Mouse (Mus musculus) embryonic facial prominence, embryonic 15.5 days (tissue): ENCODE data around the gene Nphs1. TPM values are rescaled to one million over a fixed set of nuclear protein-coding genes. Genes with fewer than 3 reads are reported as not detected.
"Not testable (repeated sequence)": the region's sequence is repeated elsewhere in the genome, so short reads cannot be mapped to it uniquely, and the experiment has no call there.

Experiments
- ATAC-seq: fragments of 200-750 bp; cut with Nextera tagmentation; 2 replicates; pipeline ENCODE4 v1.8.0; 2017; ENCODE audit warnings: low read depth, moderate TSS enrichment; ENCODE audit not compliant: insufficient number of reproducible peaks, low FRiP score, low TSS enrichment
- H3K27ac ChIP-seq: fragments of 300-500 bp; sonication (generic); replicated peaks from 2 replicates; pipeline ENCODE4 v1.5.1; 2015; ENCODE audit warnings: mild to moderate bottlenecking, inconsistent platforms
- H3K27me3 ChIP-seq: fragments of 300-500 bp; sonication (generic); 2 replicates; pipeline ENCODE4 v1.6.1; 2015; ENCODE audit warnings: inconsistent platforms
- H3K36me3 ChIP-seq: fragments of 300-500 bp; sonication (generic); 2 replicates; pipeline ENCODE4 v1.6.1; 2015; ENCODE audit warnings: mild to moderate bottlenecking, inconsistent platforms
- H3K4me1 ChIP-seq: fragments of 300-500 bp; sonication (generic); 2 replicates; pipeline ENCODE4 v1.6.1; 2015; ENCODE audit warnings: inconsistent platforms
- H3K4me2 ChIP-seq: fragments of 300-500 bp; sonication (generic); replicated peaks from 2 replicates; pipeline ENCODE4 v1.6.1; 2015; ENCODE audit warnings: mild to moderate bottlenecking, inconsistent platforms
- H3K4me3 ChIP-seq: fragments of 300-500 bp; sonication (generic); replicated peaks from 2 replicates; pipeline ENCODE4 v1.5.1; 2015; ENCODE audit warnings: mild to moderate bottlenecking, inconsistent platforms
- H3K9ac ChIP-seq: fragments of 300-500 bp; sonication (generic); 2 replicates; pipeline ENCODE4 v1.6.1; 2015; ENCODE audit warnings: inconsistent platforms
- H3K9me3 ChIP-seq: fragments of 300-500 bp; sonication (generic); replicated peaks from 2 replicates; pipeline ENCODE4 v1.6.1; 2016; ENCODE audit warnings: inconsistent platforms
- WGBS: fragments of 180-500 bp; shearing (Covaris S2); methylation state at CpG from one replicate; pipeline ENCODE4 v1.1.7; 2015; 5-methylcytosine and 5-hydroxymethylcytosine counted together
- polyA plus RNA-seq: library from polyadenylated mRNA; unstranded; fragments of >200 nt; fragmentation: Nextera tagmentation; extraction: Ambion mirVana; gene quantifications from 2 replicates; pipeline ENCODE4 v1.2.1, GENCODE M21; 2015

The Nphs1 gene
- polyA plus RNA-seq, 1 experiment from 2014 or later = 0.17 TPM

- H3K9me3 ChIP-seq = no peaks in the 10 kb centered on the region
- no peak within 1 kb of the TSS for H3K4me2 ChIP-seq
- no peak for ATAC-seq
- no peaks in the 10 kb centered on the region for H3K4me1 ChIP-seq
- 63% methylated on average over 11 of the region's 11 CpGs for WGBS
- H3K27ac ChIP-seq = no peak within 1 kb of the TSS
- peaks cover 10% of the 10 kb centered on the region; the same call in 1 of the 2 replicates for H3K27me3 ChIP-seq
- no peaks in the 10 kb centered on the region for H3K36me3 ChIP-seq
- no peak within 1 kb of the TSS for H3K9ac ChIP-seq
- H3K4me3 ChIP-seq = no peak within 1 kb of the TSS
Observed at GRCm38 (mm10) chr7:30493401-30493931, 35.4 kb downstream of the Nphs1 start, which contains the start of gene Prodh2. Gene Prodh2 (plus strand): TSS chr7:30493622.

GRCm38 (mm10) chr7:30495506-30496042 is 37.5 kb downstream of the Nphs1 start:
- not testable (repeated sequence) for H3K27me3 ChIP-seq, H3K9ac ChIP-seq, H3K9me3 ChIP-seq, H3K4me2 ChIP-seq, H3K4me1 ChIP-seq, ATAC-seq, H3K27ac ChIP-seq, H3K4me3 ChIP-seq, H3K36me3 ChIP-seq
- WGBS = 57% methylated on average over 5 of the region's 5 CpGs

- not testable (repeated sequence) for ATAC-seq
- 67% methylated on average over 5 of the region's 5 CpGs for WGBS
Observed at GRCm38 (mm10) chr7:30501159-30501558, 43.0 kb downstream of the Nphs1 start.

GRCm38 (mm10) chr7:30508061-30508460 is 49.9 kb downstream of the Nphs1 start:
- Histone ChIP-seq H3K4me3 (no peak overlapping the region), H3K36me3 (no peaks in the 10 kb centered on the region), H3K27me3 (no peaks in the 10 kb centered on the region), H3K4me1 (no peaks in the 10 kb centered on the region), H3K27ac (no peak overlapping the region), H3K9ac (no peak overlapping the region), H3K9me3 (no peaks in the 10 kb centered on the region), H3K4me2 (no peak overlapping the region)
- no peak for ATAC-seq
- 78% methylated on average over 4 of the region's 4 CpGs for WGBS

More at GRCm38 (mm10) chr7:30501159-30501558, 43.0 kb downstream of the Nphs1 start:
- not testable (repeated sequence) for H3K9ac ChIP-seq, H3K36me3 ChIP-seq, H3K4me2 ChIP-seq, H3K4me1 ChIP-seq, H3K27ac ChIP-seq, H3K9me3 ChIP-seq, H3K4me3 ChIP-seq, H3K27me3 ChIP-seq

- 58% methylated on average over 24 of the region's 24 CpGs for WGBS
- Histone ChIP-seq H3K4me2 (no peak overlapping the region), H3K9me3 (no peaks in the 10 kb centered on the region), H3K4me3 (no peak overlapping the region), H3K27ac (no peak overlapping the region), H3K9ac (no peak overlapping the region), H3K27me3 (no peaks in the 10 kb centered on the region), H3K4me1 (no peaks in the 10 kb centered on the region), H3K36me3 (no peaks in the 10 kb centered on the region)
- no peak for ATAC-seq
Observed at GRCm38 (mm10) chr7:30515003-30515760, 57.1 kb downstream of the Nphs1 start.

GRCm38 (mm10) chr7:30518325-30518724 is 60.2 kb downstream of the Nphs1 start:
- Histone ChIP-seq H3K27ac (no peak overlapping the region), H3K4me1 (no peaks in the 10 kb centered on the region), H3K9ac (no peak overlapping the region), H3K9me3 (no peaks in the 10 kb centered on the region), H3K4me2 (no peak overlapping the region), H3K4me3 (no peak overlapping the region), H3K27me3 (no peaks in the 10 kb centered on the region), H3K36me3 (peaks cover 7% of the 10 kb centered on the region; the same call in 1 of the 2 replicates)
- no peak for ATAC-seq
- 36% methylated on average over 8 of the region's 8 CpGs for WGBS

- H3K9ac ChIP-seq = no peak overlapping the region
- ATAC-seq = no peak
- WGBS = 76% methylated on average over 4 of the region's 4 CpGs
Observed at GRCm38 (mm10) chr7:30520396-30520795, 62.3 kb downstream of the Nphs1 start.

GRCm38 (mm10) chr7:30520856-30521255 is 62.7 kb downstream of the Nphs1 start:
- WGBS = 65% methylated on average over 5 of the region's 5 CpGs
- Histone ChIP-seq H3K4me1 (peaks cover 3% of the 10 kb centered on the region), H3K9me3 (no peaks in the 10 kb centered on the region), H3K36me3 (peaks cover 19% of the 10 kb centered on the region; the same call in 1 of the 2 replicates), H3K9ac (no peak overlapping the region), H3K4me3 (no peak overlapping the region), H3K27me3 (no peaks in the 10 kb centered on the region), H3K27ac (no peak overlapping the region), H3K4me2 (no peak overlapping the region)
- no peak for ATAC-seq

More at GRCm38 (mm10) chr7:30520396-30520795, 62.3 kb downstream of the Nphs1 start:
- no peak overlapping the region for H3K27ac ChIP-seq
- no peaks in the 10 kb centered on the region for H3K4me1 ChIP-seq
- no peak overlapping the region for H3K4me3 ChIP-seq
- H3K36me3 ChIP-seq = peaks cover 19% of the 10 kb centered on the region; the same call in 1 of the 2 replicates
- H3K27me3 ChIP-seq = no peaks in the 10 kb centered on the region
- no peak overlapping the region for H3K4me2 ChIP-seq
- H3K9me3 ChIP-seq = no peaks in the 10 kb centered on the region

GRCm38 (mm10) chr7:30522871-30523270 is 64.8 kb downstream of the Nphs1 start:
- no peaks in the 10 kb centered on the region for H3K27me3 ChIP-seq
- H3K36me3 ChIP-seq = peaks cover 26% of the 10 kb centered on the region
- H3K4me1 ChIP-seq = peaks cover 15% of the 10 kb centered on the region
- H3K4me2 ChIP-seq = no peak overlapping the region
- 79% methylated on average over 10 of the region's 10 CpGs for WGBS
- no peak for ATAC-seq
- no peaks in the 10 kb centered on the region for H3K9me3 ChIP-seq
- no peak overlapping the region for H3K4me3 ChIP-seq
- no peak overlapping the region for H3K9ac ChIP-seq
- no peak overlapping the region for H3K27ac ChIP-seq

GRCm38 (mm10) chr7:30524487-30524886 is 66.4 kb downstream of the Nphs1 start:
- no peak overlapping the region for H3K27ac ChIP-seq
- 75% methylated on average over 6 of the region's 6 CpGs for WGBS
- H3K36me3 ChIP-seq = peaks cover 42% of the 10 kb centered on the region
- H3K4me2 ChIP-seq = no peak overlapping the region
- no peak overlapping the region for H3K4me3 ChIP-seq
- H3K9me3 ChIP-seq = no peaks in the 10 kb centered on the region
- H3K9ac ChIP-seq = no peak overlapping the region
- no peak for ATAC-seq
- no peaks in the 10 kb centered on the region for H3K27me3 ChIP-seq
- peaks cover 15% of the 10 kb centered on the region for H3K4me1 ChIP-seq

GRCm38 (mm10) chr7:30525954-30526353 is 67.8 kb downstream of the Nphs1 start:
- Histone ChIP-seq H3K27me3 (no peaks in the 10 kb centered on the region), H3K4me1 (peaks cover 15% of the 10 kb centered on the region), H3K9me3 (no peaks in the 10 kb centered on the region), H3K9ac (0 out of 2 replicates have a peak overlapping the region, but pooled peaks have one; percentile 31), H3K4me2 (peak overlapping the region; percentile 48), H3K36me3 (peaks cover 54% of the 10 kb centered on the region), H3K27ac (peak overlapping the region; percentile 79), H3K4me3 (peak overlapping the region; percentile 26)
- peak; percentile 44; the same call in 1 of the 2 replicates for ATAC-seq
- WGBS = 13% methylated on average over 10 of the region's 10 CpGs
